Comparison of ENCODE assay signal across 8 mouse cellular contexts in genomic region chr17:80480031-80480854, GRCm38 (mm10). TPM values are rescaled to one million over a fixed set of nuclear protein-coding genes. Genes with fewer than 3 reads are reported as not detected.
DNase-seq lines count a peak whose midpoint lies in the region; ATAC-seq lines count a peak whose summit lies in the region.

Gene Sos1 (minus strand): TSS chr17:80480453.

- 0% methylated on average over 76 of the region's 90 CpGs for WGBS in hindbrain, embryonic 15.5 days

- H3K4me3 ChIP-seq in hindbrain, embryonic 15.5 days: peak within 1 kb of the TSS; percentile 97

- H3K27me3 ChIP-seq in hindbrain, embryonic 15.5 days: no peaks in the 10 kb centered on the region

- DNase-seq in WW6 (ENCODE audit: low read depth, low spot score): peak; percentile 75
- DNase-seq in cerebellum, postnatal 36 days: peak; percentile 98
- DNase-seq in frontal cortex, postnatal 36 days (ENCODE audit: low spot score in 2 of 2): peak; percentile 95 to 97
- peak; percentile 85 for DNase-seq in left cerebral cortex, adult 11 months (ENCODE audit: low spot score)
- peak; percentile 96 for DNase-seq in lung, postnatal 36 days
- DNase-seq in retina, embryonic 14.5 days (ENCODE audit: low spot score): peak; percentile 95
- DNase-seq in thymus, postnatal 36 days: peak; percentile 98

- no peaks in the 10 kb centered on the region for H3K9me3 ChIP-seq in hindbrain, embryonic 15.5 days

- peak within 1 kb of the TSS; percentile 98 for H3K9ac ChIP-seq in hindbrain, embryonic 15.5 days

- ATAC-seq in hindbrain, embryonic 15.5 days (ENCODE audit: low FRiP score, low read depth): peak; percentile 85

- H3K4me2 ChIP-seq in hindbrain, embryonic 15.5 days: peak within 1 kb of the TSS; percentile 74

- no peaks in the 10 kb centered on the region for H3K36me3 ChIP-seq in hindbrain, embryonic 15.5 days

- peaks cover 37% of the 10 kb centered on the region for H3K4me1 ChIP-seq in hindbrain, embryonic 15.5 days (replicated peaks)

- peak within 1 kb of the TSS; percentile 98 for H3K27ac ChIP-seq in hindbrain, embryonic 15.5 days (replicated peaks)

RNA-seq across cellular contexts. Expression of gene Sos1, which starts in this region (rescaled TPM):
- polyA plus RNA-seq in hindbrain, embryonic 15.5 days (2015; fragmentation: Nextera tagmentation; extraction: Ambion mirVana): 8.2 and 8.4 TPM in 2 replicates

Comparison
In these comparisons a context has a peak if more than half of its experiments do, and no peak if none do; other contexts are left out.
1. Peak in every context shown above with its lines: DNase-seq, ATAC-seq, H3K4me3 ChIP-seq and H3K27ac ChIP-seq.